Mouse (Mus musculus): ENCODE data around the gene Tm9sf4. TPM values are rescaled to one million over a fixed set of nuclear protein-coding genes. Genes with fewer than 3 reads are reported as not detected.

The Tm9sf4 gene
- polyA plus RNA-seq, 1 experiment from 2014 or later = 79.8 TPM

- Histone ChIP-seq H3K4me1 (ENCODE audit: control insufficient read depth, insufficient read depth, low read depth, low read length) (no peaks in the 10 kb centered on the region), H3K27ac (ENCODE audit: low read depth, low read length) (no peak overlapping the region), H3K9ac (ENCODE audit: low read depth, low read length) (no peak overlapping the region), H3K4me3 (ENCODE audit: low read length) (no peak overlapping the region), H3K9me3 (ENCODE audit: control insufficient read depth, low read length) (no peaks in the 10 kb centered on the region), H3K27me3 (replicated peaks; ENCODE audit: control insufficient read depth, insufficient read depth, low read length) (no peaks in the 10 kb centered on the region), H3K36me3 (ENCODE audit: control insufficient read depth, insufficient read depth, low read length) (no peaks in the 10 kb centered on the region), H3K4me2 (ENCODE audit: low read length) (no peak overlapping the region)
- 31% methylated on average over 5 of the region's 5 CpGs for WGBS
- ATAC-seq = no peak
Observed at GRCm38 (mm10) chr2:153134237-153134636, 26.9 kb upstream of the Tm9sf4 start.

GRCm38 (mm10) chr2:153136211-153136610 is 24.9 kb upstream of the Tm9sf4 start:
- H3K9me3 ChIP-seq (ENCODE audit: control insufficient read depth, low read length) = no peaks in the 10 kb centered on the region
- H3K9ac ChIP-seq (ENCODE audit: low read depth, low read length) = no peak overlapping the region
- H3K27me3 ChIP-seq (replicated peaks; ENCODE audit: control insufficient read depth, insufficient read depth, low read length) = no peaks in the 10 kb centered on the region
- no peak overlapping the region for H3K4me3 ChIP-seq (ENCODE audit: low read length)
- H3K4me1 ChIP-seq (ENCODE audit: control insufficient read depth, insufficient read depth, low read depth, low read length) = no peaks in the 10 kb centered on the region
- no peak overlapping the region for H3K27ac ChIP-seq (ENCODE audit: low read depth, low read length)
- H3K36me3 ChIP-seq (ENCODE audit: control insufficient read depth, insufficient read depth, low read length) = no peaks in the 10 kb centered on the region
- WGBS = 77% methylated on average over 4 of the region's 4 CpGs
- no peak overlapping the region for H3K4me2 ChIP-seq (ENCODE audit: low read length)
- ATAC-seq = no peak

GRCm38 (mm10) chr2:153139158-153139557 is 21.9 kb upstream of the Tm9sf4 start:
- Histone ChIP-seq H3K9me3 (ENCODE audit: control insufficient read depth, low read length) (no peaks in the 10 kb centered on the region), H3K4me2 (ENCODE audit: low read length) (no peak overlapping the region), H3K36me3 (ENCODE audit: control insufficient read depth, insufficient read depth, low read length) (no peaks in the 10 kb centered on the region), H3K27ac (ENCODE audit: low read depth, low read length) (no peak overlapping the region), H3K4me3 (ENCODE audit: low read length) (no peak overlapping the region), H3K9ac (ENCODE audit: low read depth, low read length) (no peak overlapping the region), H3K27me3 (replicated peaks; ENCODE audit: control insufficient read depth, insufficient read depth, low read length) (no peaks in the 10 kb centered on the region), H3K4me1 (ENCODE audit: control insufficient read depth, insufficient read depth, low read depth, low read length) (no peaks in the 10 kb centered on the region)
- 85% methylated on average over 7 of the region's 7 CpGs for WGBS
- ATAC-seq = no peak

- no peaks in the 10 kb centered on the region for H3K36me3 ChIP-seq (ENCODE audit: control insufficient read depth, insufficient read depth, low read length)
- no peaks in the 10 kb centered on the region for H3K27me3 ChIP-seq (replicated peaks; ENCODE audit: control insufficient read depth, insufficient read depth, low read length)
- no peaks in the 10 kb centered on the region for H3K4me1 ChIP-seq (ENCODE audit: control insufficient read depth, insufficient read depth, low read depth, low read length)
- H3K4me3 ChIP-seq (ENCODE audit: low read length) = no peak overlapping the region
- no peak overlapping the region for H3K27ac ChIP-seq (ENCODE audit: low read depth, low read length)
- no peak overlapping the region for H3K9ac ChIP-seq (ENCODE audit: low read depth, low read length)
- H3K9me3 ChIP-seq (ENCODE audit: control insufficient read depth, low read length) = no peaks in the 10 kb centered on the region
- 10% methylated on average over 9 of the region's 9 CpGs for WGBS
- H3K4me2 ChIP-seq (ENCODE audit: low read length) = no peak overlapping the region
- ATAC-seq = peak; percentile 88
Observed at GRCm38 (mm10) chr2:153139996-153140613, 21.0 kb upstream of the Tm9sf4 start.

- WGBS = 28% methylated on average over 10 of the region's 10 CpGs
- H3K4me2 ChIP-seq (ENCODE audit: low read length) = 0 out of 2 replicates have a peak overlapping the region, but pooled peaks have one; percentile 3
Observed at GRCm38 (mm10) chr2:153142620-153143199, 18.4 kb upstream of the Tm9sf4 start.

GRCm38 (mm10) chr2:153145346-153145745 is 15.8 kb upstream of the Tm9sf4 start:
- Histone ChIP-seq H3K36me3 (ENCODE audit: control insufficient read depth, insufficient read depth, low read length) (no peaks in the 10 kb centered on the region), H3K9ac (ENCODE audit: low read depth, low read length) (no peak overlapping the region), H3K27me3 (replicated peaks; ENCODE audit: control insufficient read depth, insufficient read depth, low read length) (no peaks in the 10 kb centered on the region), H3K4me2 (ENCODE audit: low read length) (no peak overlapping the region), H3K27ac (ENCODE audit: low read depth, low read length) (no peak overlapping the region), H3K4me1 (ENCODE audit: control insufficient read depth, insufficient read depth, low read depth, low read length) (no peaks in the 10 kb centered on the region), H3K4me3 (ENCODE audit: low read length) (no peak overlapping the region), H3K9me3 (ENCODE audit: control insufficient read depth, low read length) (no peaks in the 10 kb centered on the region)
- no peak for ATAC-seq
- WGBS = 68% methylated on average over 5 of the region's 5 CpGs

More at GRCm38 (mm10) chr2:153142620-153143199, 18.4 kb upstream of the Tm9sf4 start:
- no peak overlapping the region for H3K9ac ChIP-seq (ENCODE audit: low read depth, low read length)
- no peaks in the 10 kb centered on the region for H3K4me1 ChIP-seq (ENCODE audit: control insufficient read depth, insufficient read depth, low read depth, low read length)
- no peak overlapping the region for H3K4me3 ChIP-seq (ENCODE audit: low read length)
- H3K27me3 ChIP-seq (replicated peaks; ENCODE audit: control insufficient read depth, insufficient read depth, low read length) = no peaks in the 10 kb centered on the region
- peak; percentile 29 for ATAC-seq
- H3K9me3 ChIP-seq (ENCODE audit: control insufficient read depth, low read length) = no peaks in the 10 kb centered on the region
- H3K36me3 ChIP-seq (ENCODE audit: control insufficient read depth, insufficient read depth, low read length) = no peaks in the 10 kb centered on the region
- H3K27ac ChIP-seq (ENCODE audit: low read depth, low read length) = no peak overlapping the region

- H3K27me3 ChIP-seq (replicated peaks; ENCODE audit: control insufficient read depth, insufficient read depth, low read length) = no peaks in the 10 kb centered on the region
- H3K4me3 ChIP-seq (ENCODE audit: low read length) = no peak overlapping the region
- no peak overlapping the region for H3K9ac ChIP-seq (ENCODE audit: low read depth, low read length)
- no peaks in the 10 kb centered on the region for H3K9me3 ChIP-seq (ENCODE audit: control insufficient read depth, low read length)
- WGBS = 82% methylated on average over 3 of the region's 3 CpGs
- no peaks in the 10 kb centered on the region for H3K36me3 ChIP-seq (ENCODE audit: control insufficient read depth, insufficient read depth, low read length)
- no peak for ATAC-seq
- no peak overlapping the region for H3K27ac ChIP-seq (ENCODE audit: low read depth, low read length)
- no peaks in the 10 kb centered on the region for H3K4me1 ChIP-seq (ENCODE audit: control insufficient read depth, insufficient read depth, low read depth, low read length)
- H3K4me2 ChIP-seq (ENCODE audit: low read length) = no peak overlapping the region
Observed at GRCm38 (mm10) chr2:153147236-153147635, 13.9 kb upstream of the Tm9sf4 start.

- Histone ChIP-seq H3K36me3 (ENCODE audit: control insufficient read depth, insufficient read depth, low read length) (no peaks in the 10 kb centered on the region), H3K4me3 (ENCODE audit: low read length) (no peak overlapping the region), H3K27ac (ENCODE audit: low read depth, low read length) (no peak overlapping the region), H3K4me1 (ENCODE audit: control insufficient read depth, insufficient read depth, low read depth, low read length) (no peaks in the 10 kb centered on the region), H3K9me3 (ENCODE audit: control insufficient read depth, low read length) (no peaks in the 10 kb centered on the region), H3K27me3 (replicated peaks; ENCODE audit: control insufficient read depth, insufficient read depth, low read length) (no peaks in the 10 kb centered on the region), H3K4me2 (ENCODE audit: low read length) (no peak overlapping the region), H3K9ac (ENCODE audit: low read depth, low read length) (no peak overlapping the region)
- WGBS = 29% methylated on average over 3 of the region's 3 CpGs
- no peak for ATAC-seq
Observed at GRCm38 (mm10) chr2:153147715-153148114, 13.4 kb upstream of the Tm9sf4 start.

GRCm38 (mm10) chr2:153149742-153150141 is 11.4 kb upstream of the Tm9sf4 start:
- WGBS = 86% methylated on average over 3 of the region's 3 CpGs
- no peak overlapping the region for H3K9ac ChIP-seq (ENCODE audit: low read depth, low read length)
- H3K9me3 ChIP-seq (ENCODE audit: control insufficient read depth, low read length) = no peaks in the 10 kb centered on the region
- no peak for ATAC-seq
- no peak overlapping the region for H3K4me2 ChIP-seq (ENCODE audit: low read length)
- H3K27me3 ChIP-seq (replicated peaks; ENCODE audit: control insufficient read depth, insufficient read depth, low read length) = no peaks in the 10 kb centered on the region
- H3K4me1 ChIP-seq (ENCODE audit: control insufficient read depth, insufficient read depth, low read depth, low read length) = no peaks in the 10 kb centered on the region
- H3K27ac ChIP-seq (ENCODE audit: low read depth, low read length) = no peak overlapping the region
- H3K36me3 ChIP-seq (ENCODE audit: control insufficient read depth, insufficient read depth, low read length) = no peaks in the 10 kb centered on the region
- no peak overlapping the region for H3K4me3 ChIP-seq (ENCODE audit: low read length)

Measured in hindbrain, embryonic 16.5 days (tissue).